Mouse (Mus musculus) ES-Bruce4 (cell line): ENCODE measurements around the gene Usp30.

Experiments used
- CTCF ChIP-seq: IDR thresholded peaks from one replicate; pipeline ENCODE4 v1.8.1; 2011; ENCODE audit warnings: low read depth, low read length
- EP300 ChIP-seq: IDR thresholded peaks from 2 replicates; pipeline ENCODE4 v1.6.1; 2011; ENCODE audit warnings: low read depth, low read length; ENCODE audit not compliant: insufficient read depth

GRCm38 (mm10) chr5:114116586-114116985 lies 51.3 kb downstream of the Usp30 start:
- TF ChIP-seq EP300 (no peak), CTCF (no peak)
